Mouse (Mus musculus) ZHBTc4 (cell line): ENCODE results near the gene Slc12a9.

Source experiments
- DNase-seq: peaks from one replicate; pipeline ENCODE4 v3.0.0-alpha.2; 2011; ENCODE audit warnings: low read depth, low spot score

Slc12a9 gene

DNA sequence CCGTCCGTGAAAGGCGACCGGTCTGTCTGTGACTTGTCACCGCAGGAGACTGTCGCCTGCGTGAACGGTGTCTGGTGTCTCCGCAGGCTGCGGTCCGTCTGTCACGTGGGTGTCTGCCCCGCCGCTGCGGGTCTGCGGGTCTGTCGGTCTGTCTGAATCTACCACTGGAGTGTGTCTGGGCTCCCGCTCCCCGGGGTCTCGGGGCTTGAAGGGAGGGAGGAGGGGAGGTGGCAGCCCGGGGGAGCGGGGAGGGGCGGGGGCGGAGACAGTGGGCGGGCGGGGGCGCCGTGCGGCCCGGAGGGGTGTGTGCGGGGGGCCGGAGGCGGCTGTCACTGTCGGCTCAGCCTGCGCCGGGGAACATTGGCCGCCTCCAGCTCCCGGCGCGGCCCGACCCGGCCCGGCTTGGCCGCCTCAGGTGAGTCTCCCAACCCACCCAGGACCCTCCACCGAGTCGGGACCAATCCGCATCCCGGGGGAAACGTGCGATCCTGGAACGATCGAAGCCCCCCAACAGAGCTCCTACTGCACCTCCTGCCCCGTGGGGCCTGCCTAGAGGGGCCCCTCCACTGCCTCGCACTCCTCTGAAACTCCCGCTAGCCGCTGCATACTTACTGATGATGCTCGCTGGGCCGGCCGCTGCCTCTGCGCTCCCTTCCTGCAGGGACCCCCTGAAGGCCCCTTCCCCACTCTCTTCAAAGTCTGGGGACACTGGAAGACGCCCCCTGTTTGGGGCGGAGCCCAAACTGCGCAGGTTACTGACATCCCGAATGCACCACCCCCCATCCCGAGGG lies 45.2 kb downstream of the Slc12a9 start:
- DNase-seq, result no peak

- no peak for DNase-seq
Measured at GRCm38 (mm10) chr5:137287032-137287952, 46.1 kb downstream of the Slc12a9 start, which contains the start of gene Ache. Gene Ache, plus strand, starts transcription at chr5:137287519.

DNA sequence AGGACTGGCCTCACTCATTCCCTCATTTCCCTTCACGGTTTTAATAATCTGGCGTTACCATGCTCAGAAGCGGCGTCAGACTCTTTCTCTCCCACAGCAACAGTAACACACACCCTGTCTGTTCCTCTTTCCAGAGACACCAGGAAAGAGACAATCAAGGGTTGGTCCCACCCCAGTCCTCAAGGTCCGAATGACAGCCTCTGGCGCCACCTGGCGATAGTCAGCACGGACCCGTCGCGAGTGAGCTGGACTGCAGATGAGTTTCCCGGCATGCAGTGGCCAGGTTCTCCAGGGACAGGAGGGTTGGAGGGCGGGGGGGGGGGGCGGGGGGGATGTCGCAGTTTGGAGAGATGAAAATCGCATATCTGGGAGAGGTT lies 46.8 kb downstream of the Slc12a9 start:
- DNase-seq, result peak; percentile 92

- DNase-seq, result no peak
Measured at GRCm38 (mm10) chr5:137285986-137286385, 47.4 kb downstream of the Slc12a9 start.

DNA sequence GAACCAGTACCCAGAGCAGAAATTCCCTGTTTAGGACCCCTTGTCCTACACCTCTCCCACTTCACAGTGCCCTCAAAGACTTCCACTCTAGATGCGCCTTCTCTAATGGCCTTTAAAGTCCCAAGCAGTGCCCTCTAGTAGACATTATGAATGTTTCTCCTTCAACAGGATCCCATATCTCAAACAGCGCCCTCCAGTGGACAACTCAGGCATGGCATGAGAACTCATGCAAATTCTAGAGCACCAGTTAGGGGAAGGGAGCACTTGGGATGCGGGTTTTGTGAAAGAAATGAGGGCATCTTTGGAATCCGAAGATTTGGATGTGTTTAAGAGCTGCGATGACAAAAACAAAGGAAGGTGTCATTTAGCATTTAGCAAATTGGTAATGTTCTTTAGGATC lies 48.4 kb downstream of the Slc12a9 start:
- DNase-seq, result peak; percentile 86

- DNase-seq, result peak; percentile 79
Measured at GRCm38 (mm10) chr5:137284411-137284810, 49.0 kb downstream of the Slc12a9 start.

GRCm38 (mm10) chr5:137277360-137278342 lies 55.7 kb downstream of the Slc12a9 start:
- DNase-seq, result peak; percentile 44

DNA sequence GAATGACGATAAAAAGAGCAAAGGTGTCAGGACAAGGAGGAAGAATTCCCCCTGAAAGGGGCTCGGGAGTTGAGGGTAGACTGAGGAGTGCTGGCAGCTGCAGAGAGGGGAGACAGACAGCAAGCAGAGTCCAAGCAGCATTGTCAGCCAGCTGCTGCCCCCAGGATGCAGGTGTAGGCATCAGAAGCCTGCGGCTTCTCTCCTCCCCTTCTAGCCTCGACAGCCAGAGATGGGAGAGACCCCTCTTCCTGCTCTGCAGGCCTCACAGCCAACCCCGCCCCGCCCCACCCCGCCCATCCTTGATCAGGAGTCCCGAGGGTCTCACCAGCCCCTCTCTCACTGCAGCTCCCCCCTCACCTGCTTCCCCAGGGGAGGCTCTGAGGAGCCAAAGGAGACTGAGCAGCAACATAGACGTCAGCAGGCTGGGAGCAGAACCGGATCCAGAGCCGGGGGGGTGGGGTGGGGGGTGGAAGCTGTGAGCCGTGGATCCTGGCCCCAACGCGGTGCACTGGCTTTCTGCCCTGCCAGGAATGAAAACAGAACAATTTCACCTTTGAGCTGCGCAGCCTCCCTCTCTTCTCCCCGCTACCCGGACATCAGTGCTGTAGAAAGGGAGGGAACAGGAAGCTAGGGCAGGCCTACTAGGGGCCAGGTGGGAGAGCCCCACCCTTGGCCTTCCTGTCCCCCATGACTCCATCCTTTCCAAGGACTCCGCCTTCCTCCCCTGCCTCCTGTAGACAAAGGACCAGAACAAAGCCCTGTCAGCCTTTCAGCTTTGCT lies 65.1 kb downstream of the Slc12a9 start:
- DNase-seq, result no peak

- DNase-seq, result no peak
Measured at GRCm38 (mm10) chr5:137264787-137265186, 68.6 kb downstream of the Slc12a9 start.
